Mouse (Mus musculus) hematopoietic multipotent progenitor cell, adult 10-12 weeks (in vitro differentiated cells): ENCODE results near the gene Zfp967. TPM values are rescaled to one million over a fixed set of nuclear protein-coding genes. Genes with fewer than 3 reads are reported as not detected.

ENCODE experiments used
- polyA plus RNA-seq: library from polyadenylated mRNA; stranded (reverse); fragments of >175 nt; gene quantifications from 2 replicates; pipeline ENCODE4 v1.2.3, GENCODE M21; 2012; ENCODE audit warnings: low replicate concordance

The Zfp967 gene
- polyA plus RNA-seq = 0.13 and 0.30 TPM in 2 replicates

DNA sequence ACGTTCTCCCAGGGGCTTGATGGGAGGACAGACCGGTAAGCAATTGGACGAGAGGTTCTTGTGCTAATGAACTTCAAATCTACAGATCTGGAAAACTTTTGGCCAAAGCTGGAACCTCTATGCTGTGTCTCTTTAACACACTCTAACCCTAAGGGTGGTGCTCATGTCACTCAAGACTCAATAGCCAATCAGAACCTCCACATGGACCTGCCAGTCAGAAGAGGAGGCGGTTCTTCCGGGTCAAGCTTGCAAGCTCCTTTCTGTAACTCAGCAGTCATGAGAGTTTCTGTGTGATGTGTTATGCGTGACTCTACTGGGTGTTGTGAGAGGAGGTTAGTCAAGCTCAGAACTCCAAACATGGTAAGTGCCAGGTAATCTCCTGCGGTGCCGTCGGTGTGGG lies at the start of gene Zfp967:
Zfp967 (plus strand) TSS at position 301 of the 400 bp plus-strand sequence.

GRCm38 (mm10) chr2:176486683-176487082 lies 34.2 kb upstream of the Zfp967 start, which contains the start of gene Gm14434:
Gene Gm14434 (minus strand): TSS chr2:176486783.

Other genes with a start within 250 kb of the Zfp967 start
- gene Gm11009, start 201.6 kb upstream of the Zfp967 start, polyA plus RNA-seq = not detected in 2 replicates
- gene Gm14435, start 97.5 kb upstream of the Zfp967 start, polyA plus RNA-seq = not detected in 2 replicates
- 2.5 TPM in 1 of 2 replicates, not detected in the other for gene Gm14434, start 34.3 kb upstream of the Zfp967 start, polyA plus RNA-seq
- not detected in 2 replicates for gene Gm14308, start 115.3 kb downstream of the Zfp967 start, polyA plus RNA-seq
- gene Zfp973, start 149.5 kb downstream of the Zfp967 start, polyA plus RNA-seq = not detected in 2 replicates
- gene Gm14305, start 187.3 kb downstream of the Zfp967 start, polyA plus RNA-seq = 0.31 and 0.63 TPM in 2 replicates